Comparison of ENCODE assay signal across 8 mouse cellular contexts in the genomic region with DNA sequence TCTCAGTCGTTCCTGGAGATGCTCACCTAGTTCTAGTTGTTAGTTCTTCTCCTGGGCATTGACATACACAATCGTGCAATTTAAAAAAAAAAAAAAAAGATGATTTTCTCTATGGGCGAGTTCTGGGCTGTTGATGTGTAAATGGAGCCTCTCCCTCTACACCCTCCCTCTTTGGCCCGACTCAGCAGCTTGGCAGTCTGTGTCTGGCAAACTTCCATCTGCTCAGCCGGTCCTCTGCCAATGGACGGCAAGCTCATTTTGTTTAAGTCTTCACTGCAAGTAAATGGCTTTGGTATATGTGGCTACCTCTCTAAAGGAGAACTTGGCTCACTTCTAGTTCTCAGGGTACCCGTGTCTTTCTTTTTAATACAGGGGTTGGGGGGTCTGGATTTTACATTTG. TPM values are rescaled to one million over a fixed set of nuclear protein-coding genes. Genes with fewer than 3 reads are reported as not detected.
A peak's percentile ranks its signal among the peaks of the same experiment; 100 is the strongest.
DNase-seq lines count a peak whose midpoint lies in the region; ATAC-seq and TF ChIP-seq lines count a peak whose summit lies in the region.
"Had no signal": no experiment of that assay in that cellular context is flagged by ENCODE, and none has a peak within 500 bp of the region (broad histone marks: within the 10 kb centered on the region; RNA-seq: fewer than 3 reads in every experiment).

No protein-coding gene starts in this region.

- H3K9me3 ChIP-seq in midbrain, postnatal 0 days (ENCODE audit: low read length), result no peaks in the 10 kb centered on the region
- H3K9me3 ChIP-seq in midbrain, embryonic 15.5 days, result no peaks in the 10 kb centered on the region
- H3K9me3 ChIP-seq: heart, embryonic 15.5 days had no signal

- H3K4me3 ChIP-seq in midbrain, postnatal 0 days (ENCODE audit: low read depth, low read length), result no peak overlapping the region
- H3K4me3 ChIP-seq in midbrain, embryonic 15.5 days, result no peak overlapping the region
- H3K4me3 ChIP-seq: heart, embryonic 15.5 days had no signal

- no peaks in the 10 kb centered on the region for H3K4me1 ChIP-seq in midbrain, postnatal 0 days (ENCODE audit: insufficient read depth, low read length)
- peaks cover 3% of the 10 kb centered on the region; the same call in 1 of the 2 replicates for H3K4me1 ChIP-seq in midbrain, embryonic 15.5 days

- H3K4me2 ChIP-seq in midbrain, postnatal 0 days (ENCODE audit: low read depth, low read length, poor library complexity, severe bottlenecking), result no peak overlapping the region
- no peak overlapping the region for H3K4me2 ChIP-seq in midbrain, embryonic 15.5 days
- H3K4me2 ChIP-seq: heart, embryonic 15.5 days had no signal

- no peaks in the 10 kb centered on the region for H3K36me3 ChIP-seq in midbrain, postnatal 0 days (ENCODE audit: insufficient read depth, low read length)
- H3K36me3 ChIP-seq in midbrain, embryonic 15.5 days (replicated peaks), result no peaks in the 10 kb centered on the region

- ATAC-seq in midbrain, postnatal 0 days (ENCODE audit: low FRiP score), result no peak
- ATAC-seq in midbrain, embryonic 15.5 days (replicated peaks), result no peak

- H3K9ac ChIP-seq in midbrain, postnatal 0 days (replicated peaks; ENCODE audit: low read length, poor library complexity, severe bottlenecking), result no peak overlapping the region
- no peak overlapping the region for H3K9ac ChIP-seq in midbrain, embryonic 15.5 days
- H3K9ac ChIP-seq: heart, embryonic 15.5 days had no signal

- H3K27ac ChIP-seq in midbrain, postnatal 0 days (ENCODE audit: low read depth, low read length), result no peak overlapping the region
- no peak overlapping the region for H3K27ac ChIP-seq in midbrain, embryonic 15.5 days
- H3K27ac ChIP-seq: heart, embryonic 15.5 days had no signal

- no peak for TF ChIP-seq CTCF in midbrain, postnatal 0 days (IDR thresholded peaks at IDR 0.05)

- no peaks in the 10 kb centered on the region for H3K27me3 ChIP-seq in midbrain, postnatal 0 days (ENCODE audit: insufficient read depth, low read length)
- no peaks in the 10 kb centered on the region for H3K27me3 ChIP-seq in midbrain, embryonic 15.5 days (replicated peaks)
- H3K27me3 ChIP-seq: heart, embryonic 15.5 days had no signal

- 50% methylated on average over 7 of the region's 7 CpGs for WGBS in midbrain, postnatal 0 days
- WGBS in midbrain, embryonic 15.5 days, result 53% methylated on average over 7 of the region's 7 CpGs

- DNase-seq in midbrain, postnatal 0 days (ENCODE audit: low spot score), result peak; percentile 86
- DNase-seq in cerebellum, adult 18-20 months, result peak; percentile 74 to 81
- peak; percentile 66 for DNase-seq in heart, adult 8-10 months (ENCODE audit: low spot score)
- DNase-seq in left cerebral cortex, adult 11 months (ENCODE audit: low spot score), result peak; percentile 58
- peak; percentile 38 for DNase-seq in right cerebral cortex, postnatal 25 days
- DNase-seq in B cell, adult 2 months, result no peak

RNA-seq across cellular contexts. Expression of gene Hexb, which starts 4.7 kb away (rescaled TPM):
- 55.1 and 70.5 TPM in 2 replicates for total RNA-seq in midbrain, postnatal 0 days (2014; rRNA removed)
- polyA plus RNA-seq in midbrain, postnatal 0 days (2015; fragmentation: Nextera tagmentation; extraction: Ambion mirVana), result 57.7 and 59.7 TPM in 2 replicates
- 35.8 and 43.1 TPM in 2 replicates for polyA plus RNA-seq in midbrain, embryonic 15.5 days (2015; fragmentation: Nextera tagmentation; extraction: Ambion mirVana)
- total RNA-seq in heart, adult 8-10 months (2022), result 10 to 100 TPM; 20.9 to 25.2 (median 22.4) TPM

RNA-seq across cellular contexts. Expression of gene Enc1, which starts 47.5 kb away (rescaled TPM):
- 326 and 348 TPM in 2 replicates for total RNA-seq in midbrain, postnatal 0 days (2014; rRNA removed)
- 54.0 and 54.2 TPM in 2 replicates for polyA plus RNA-seq in midbrain, postnatal 0 days (2015; fragmentation: Nextera tagmentation; extraction: Ambion mirVana)
- 76.1 and 81.9 TPM in 2 replicates for polyA plus RNA-seq in midbrain, embryonic 15.5 days (2015; fragmentation: Nextera tagmentation; extraction: Ambion mirVana)
- 1 to 10 TPM; 3.6 to 7.0 (median 4.7) TPM for total RNA-seq in heart, adult 8-10 months (2022)

RNA-seq across cellular contexts. Expression of gene Gfm2, which starts 55.7 kb away (rescaled TPM):
- 23.1 and 31.4 TPM in 2 replicates for total RNA-seq in midbrain, postnatal 0 days (2014; rRNA removed)
- polyA plus RNA-seq in midbrain, postnatal 0 days (2015; fragmentation: Nextera tagmentation; extraction: Ambion mirVana), result 21.5 and 24.1 TPM in 2 replicates
- 31.4 and 36.4 TPM in 2 replicates for polyA plus RNA-seq in midbrain, embryonic 15.5 days (2015; fragmentation: Nextera tagmentation; extraction: Ambion mirVana)
- total RNA-seq in heart, adult 8-10 months (2022), result 10 to 100 TPM; 51.6 to 61.2 (median 56.9) TPM

RNA-seq across cellular contexts. Expression of gene Nsa2, which starts 55.7 kb away (rescaled TPM):
- 24.1 and 32.0 TPM in 2 replicates for total RNA-seq in midbrain, postnatal 0 days (2014; rRNA removed)
- 35.6 and 40.2 TPM in 2 replicates for polyA plus RNA-seq in midbrain, postnatal 0 days (2015; fragmentation: Nextera tagmentation; extraction: Ambion mirVana)
- 33.0 and 35.2 TPM in 2 replicates for polyA plus RNA-seq in midbrain, embryonic 15.5 days (2015; fragmentation: Nextera tagmentation; extraction: Ambion mirVana)
- total RNA-seq in heart, adult 8-10 months (2022), result 10 to 100 TPM; 32.0 to 45.4 (median 41.9) TPM

Comparison
In these comparisons a context has a peak if more than half of its experiments do, and no peak if none do; other contexts are left out.
1. DNase-seq: peak in midbrain, postnatal 0 days (single experiment), cerebellum, adult 18-20 months (2 of 2), heart, adult 8-10 months (single experiment), left cerebral cortex, adult 11 months (single experiment) and right cerebral cortex, postnatal 25 days (single experiment); none in B cell, adult 2 months (0 of 2).
2. RNA of gene Enc1, which starts 47.5 kb away (total RNA-seq): 326 to 348 TPM in midbrain, postnatal 0 days; 3.6 to 7.0 TPM in heart, adult 8-10 months; every median in the first group is over 10 times any median in the second.